Mouse (Mus musculus): ENCODE data around the gene Hand2. TPM values are rescaled to one million over a fixed set of nuclear protein-coding genes. Genes with fewer than 3 reads are reported as not detected.

The Hand2 gene
- polyA plus RNA-seq, 1 experiment = not detected

- 7% methylated on average over 22 of the region's 22 CpGs for WGBS
- no peak overlapping the region for H3K4me3 ChIP-seq (replicated peaks; ENCODE audit: control insufficient read depth, low read depth, low read length)
- no peaks in the 10 kb centered on the region for H3K4me1 ChIP-seq (ENCODE audit: control insufficient read depth, insufficient read depth, low read length)
- TF ChIP-seq POLR2A (IDR thresholded peaks at IDR 0.05; ENCODE audit: borderline replicate concordance, control insufficient read depth, low read depth, low read length) = no peak
- TF ChIP-seq CTCF (IDR thresholded peaks at IDR 0.05; ENCODE audit: control insufficient read depth, insufficient read depth, low read length) = no peak
- no peak overlapping the region for H3K27ac ChIP-seq (ENCODE audit: control insufficient read depth, insufficient read depth, low read depth, low read length, poor library complexity)
These were observed 700 bp upstream of the Hand2 start for GRCm38 (mm10) chr8:57319981-57320585.

GRCm38 (mm10) chr8:57321898-57322895 is 1.4 kb downstream of the Hand2 start:
- WGBS = 7% methylated on average over 63 of the region's 64 CpGs

GRCm38 (mm10) chr8:57322961-57323941 is 2.5 kb downstream of the Hand2 start:
- 6% methylated on average over 31 of the region's 31 CpGs for WGBS
- no peak overlapping the region for H3K4me3 ChIP-seq (replicated peaks; ENCODE audit: control insufficient read depth, low read depth, low read length)
- no peak overlapping the region for H3K27ac ChIP-seq (ENCODE audit: control insufficient read depth, insufficient read depth, low read depth, low read length, poor library complexity)
- TF ChIP-seq POLR2A (IDR thresholded peaks at IDR 0.05; ENCODE audit: borderline replicate concordance, control insufficient read depth, low read depth, low read length) (no peak), CTCF (IDR thresholded peaks at IDR 0.05; ENCODE audit: control insufficient read depth, insufficient read depth, low read length) (no peak)
- no peaks in the 10 kb centered on the region for H3K4me1 ChIP-seq (ENCODE audit: control insufficient read depth, insufficient read depth, low read length)

More at GRCm38 (mm10) chr8:57321898-57322895, 1.4 kb downstream of the Hand2 start:
- Histone ChIP-seq H3K27ac (ENCODE audit: control insufficient read depth, insufficient read depth, low read depth, low read length, poor library complexity) (no peak overlapping the region), H3K4me1 (ENCODE audit: control insufficient read depth, insufficient read depth, low read length) (no peaks in the 10 kb centered on the region), H3K4me3 (replicated peaks; ENCODE audit: control insufficient read depth, low read depth, low read length) (no peak overlapping the region)
- TF ChIP-seq CTCF (IDR thresholded peaks at IDR 0.05; ENCODE audit: control insufficient read depth, insufficient read depth, low read length) = no peak
- no peak for TF ChIP-seq POLR2A (IDR thresholded peaks at IDR 0.05; ENCODE audit: borderline replicate concordance, control insufficient read depth, low read depth, low read length)

GRCm38 (mm10) chr8:57324091-57324490 is 3.3 kb downstream of the Hand2 start:
- WGBS = 12% methylated on average over 12 of the region's 12 CpGs
- no peak for TF ChIP-seq POLR2A (IDR thresholded peaks at IDR 0.05; ENCODE audit: borderline replicate concordance, control insufficient read depth, low read depth, low read length)
- no peak for TF ChIP-seq CTCF (IDR thresholded peaks at IDR 0.05; ENCODE audit: control insufficient read depth, insufficient read depth, low read length)
- Histone ChIP-seq H3K4me1 (ENCODE audit: control insufficient read depth, insufficient read depth, low read length) (no peaks in the 10 kb centered on the region), H3K4me3 (replicated peaks; ENCODE audit: control insufficient read depth, low read depth, low read length) (no peak overlapping the region), H3K27ac (ENCODE audit: control insufficient read depth, insufficient read depth, low read depth, low read length, poor library complexity) (no peak overlapping the region)

GRCm38 (mm10) chr8:57324671-57325070 is 3.9 kb downstream of the Hand2 start:
- no peak overlapping the region for H3K4me3 ChIP-seq (replicated peaks; ENCODE audit: control insufficient read depth, low read depth, low read length)
- H3K4me1 ChIP-seq (ENCODE audit: control insufficient read depth, insufficient read depth, low read length) = no peaks in the 10 kb centered on the region
- 25% methylated on average over 5 of the region's 5 CpGs for WGBS
- no peak for TF ChIP-seq CTCF (IDR thresholded peaks at IDR 0.05; ENCODE audit: control insufficient read depth, insufficient read depth, low read length)
- no peak for TF ChIP-seq POLR2A (IDR thresholded peaks at IDR 0.05; ENCODE audit: borderline replicate concordance, control insufficient read depth, low read depth, low read length)
- no peak overlapping the region for H3K27ac ChIP-seq (ENCODE audit: control insufficient read depth, insufficient read depth, low read depth, low read length, poor library complexity)

GRCm38 (mm10) chr8:57325111-57325891 is 4.5 kb downstream of the Hand2 start:
- 36% methylated on average over 21 of the region's 21 CpGs for WGBS
- H3K27ac ChIP-seq (ENCODE audit: control insufficient read depth, insufficient read depth, low read depth, low read length, poor library complexity) = no peak overlapping the region
- H3K4me1 ChIP-seq (ENCODE audit: control insufficient read depth, insufficient read depth, low read length) = no peaks in the 10 kb centered on the region
- TF ChIP-seq CTCF (IDR thresholded peaks at IDR 0.05; ENCODE audit: control insufficient read depth, insufficient read depth, low read length) (no peak), POLR2A (IDR thresholded peaks at IDR 0.05; ENCODE audit: borderline replicate concordance, control insufficient read depth, low read depth, low read length) (no peak)
- no peak overlapping the region for H3K4me3 ChIP-seq (replicated peaks; ENCODE audit: control insufficient read depth, low read depth, low read length)

Data from bone marrow, adult 2 months (tissue).